Mouse (Mus musculus) neural tube, embryonic 14.5 days (tissue): Measurements from ENCODE around the gene Suv39h2. TPM values are rescaled to one million over a fixed set of nuclear protein-coding genes. Genes with fewer than 3 reads are reported as not detected.

Experiments
- ATAC-seq: fragments of 200-750 bp; cut with Nextera tagmentation; 2 replicates; pipeline ENCODE4 v1.8.0; 2017; ENCODE audit warnings: low read depth, mild to moderate bottlenecking, moderate TSS enrichment, moderate library complexity
- H3K27ac ChIP-seq: fragments of 300-500 bp; sonication (generic); 2 replicates; pipeline ENCODE4 v1.5.1; 2014; ENCODE audit warnings: low read depth, mild to moderate bottlenecking, control low read depth, low read length, moderate library complexity, mixed read lengths
- H3K27me3 ChIP-seq: fragments of 300-500 bp; sonication (generic); 2 replicates; pipeline ENCODE4 v1.6.1; 2014; ENCODE audit warnings: low read length; ENCODE audit not compliant: control insufficient read depth, insufficient read depth
- H3K36me3 ChIP-seq: fragments of 300-500 bp; sonication (generic); 2 replicates; pipeline ENCODE4 v1.6.1; 2014; ENCODE audit warnings: low read length, mixed read lengths; ENCODE audit not compliant: control insufficient read depth, insufficient read depth
- H3K4me1 ChIP-seq: fragments of 300-500 bp; sonication (generic); 2 replicates; pipeline ENCODE4 v1.6.1; 2014; ENCODE audit warnings: low read length; ENCODE audit not compliant: control insufficient read depth, insufficient read depth
- H3K4me2 ChIP-seq: fragments of 300-500 bp; sonication (generic); 2 replicates; pipeline ENCODE4 v1.6.1; 2014; ENCODE audit warnings: mild to moderate bottlenecking, low read depth, low read length, control low read depth
- H3K4me3 ChIP-seq: fragments of 300-500 bp; sonication (generic); 2 replicates; pipeline ENCODE4 v1.5.1; 2014; ENCODE audit warnings: low read depth, low read length, control low read depth, mixed read lengths
- H3K9ac ChIP-seq: fragments of 300-500 bp; sonication (generic); replicated peaks from 2 replicates; pipeline ENCODE4 v1.6.1; 2014; ENCODE audit warnings: low read depth, mild to moderate bottlenecking, control low read depth, low read length, mixed read lengths
- H3K9me3 ChIP-seq: fragments of 300-500 bp; sonication (generic); 2 replicates; pipeline ENCODE4 v1.6.1; 2016; ENCODE audit warnings: low read length; ENCODE audit not compliant: control insufficient read depth
- WGBS: fragments of 180-500 bp; shearing (Covaris S2); extraction: QIAGEN DNeasy Blood & Tissue Kit; methylation state at CpG from one replicate; pipeline ENCODE4 v1.1.7; 2014; 5-methylcytosine and 5-hydroxymethylcytosine counted together
- polyA plus RNA-seq: library from polyadenylated mRNA; unstranded; fragments of >200 nt; fragmentation: Nextera tagmentation; extraction: Ambion mirVana; gene quantifications from 2 replicates; pipeline ENCODE4 v1.2.1, GENCODE M21; 2014

The Suv39h2 gene
- polyA plus RNA-seq, 1 experiment from 2014 or later: 7.8 TPM

DNA sequence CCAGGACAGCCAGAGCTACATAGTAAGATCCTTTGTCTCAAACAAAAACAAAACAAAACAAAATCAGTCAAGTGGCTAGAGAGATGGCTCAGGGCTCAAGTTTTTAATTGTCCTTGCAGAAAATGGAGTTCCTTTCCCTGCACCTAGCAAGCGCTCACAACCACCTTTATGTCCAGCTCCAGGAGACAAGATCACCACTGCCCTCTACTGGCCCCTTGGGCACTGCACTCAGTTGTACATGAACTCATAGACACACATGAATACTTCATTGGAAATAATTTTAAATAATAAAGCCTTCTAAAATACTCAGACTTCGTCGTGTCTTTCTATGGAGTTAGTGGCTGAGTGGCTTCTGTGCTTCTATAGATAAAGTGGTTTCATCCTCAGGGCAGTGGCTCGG is 60.6 kb downstream of the Suv39h2 start:
- no peak for ATAC-seq
- whole genome bisulfite sequencing: 36% methylated on average over 4 of the region's 4 CpGs

DNA sequence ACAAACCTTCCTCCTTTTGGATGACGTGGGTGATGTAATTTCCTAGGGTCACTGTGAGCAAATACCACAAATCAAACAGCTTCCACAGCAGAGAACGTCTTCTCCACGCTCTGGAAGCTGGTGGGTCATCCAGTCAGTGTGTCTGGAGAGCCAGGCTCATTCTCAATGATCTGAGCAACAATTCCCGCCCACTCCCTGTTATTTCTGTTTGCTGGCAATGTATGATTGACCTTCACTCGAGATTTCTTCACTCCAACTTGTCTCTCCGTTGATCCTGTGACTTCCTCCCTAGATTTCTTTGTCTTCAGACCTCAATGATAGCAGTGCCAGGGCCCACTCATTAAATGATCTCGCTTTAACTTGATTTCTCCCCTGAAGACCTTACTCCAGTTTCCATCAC is 67.1 kb downstream of the Suv39h2 start:
- H3K27ac ChIP-seq: no peak overlapping the region
- no peak overlapping the region for H3K9ac ChIP-seq
- no peaks in the 10 kb centered on the region for H3K4me1 ChIP-seq
- H3K27me3 ChIP-seq: no peaks in the 10 kb centered on the region
- ATAC-seq: no peak
- no peak overlapping the region for H3K4me2 ChIP-seq
- WGBS: 79% methylated on average over 7 of the region's 7 CpGs
- no peak overlapping the region for H3K4me3 ChIP-seq
- no peaks in the 10 kb centered on the region for H3K36me3 ChIP-seq
- H3K9me3 ChIP-seq: no peaks in the 10 kb centered on the region

More for the DNA sequence above, 60.6 kb downstream of the Suv39h2 start:
- Histone ChIP-seq H3K27ac (no peak overlapping the region), H3K9ac (no peak overlapping the region), H3K36me3 (no peaks in the 10 kb centered on the region), H3K9me3 (no peaks in the 10 kb centered on the region), H3K4me1 (0 out of 2 replicates have a peak, but pooled peaks cover 3% of the 10 kb centered on the region), H3K4me2 (no peak overlapping the region), H3K4me3 (no peak overlapping the region), H3K27me3 (no peaks in the 10 kb centered on the region)

DNA sequence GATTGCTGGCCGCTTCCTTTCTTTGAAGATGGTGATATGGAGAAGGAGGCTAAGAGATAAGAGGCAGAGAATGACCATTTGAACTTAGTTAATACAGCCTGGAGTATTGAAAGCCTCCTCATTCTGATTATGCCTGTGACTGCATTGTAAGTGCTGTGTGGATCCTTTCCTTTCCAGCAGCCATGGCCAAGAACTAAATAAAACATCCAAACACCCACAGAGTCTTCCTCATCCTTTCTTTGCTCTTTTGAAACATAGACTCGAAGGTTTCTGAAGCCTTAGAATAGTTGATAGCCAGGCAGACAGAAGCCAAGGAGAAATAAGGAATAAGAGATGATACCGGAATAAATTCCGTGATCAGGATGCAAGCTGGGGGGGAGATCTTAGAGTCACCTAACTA is 68.8 kb downstream of the Suv39h2 start:
- no peak overlapping the region for H3K4me3 ChIP-seq
- no peak overlapping the region for H3K27ac ChIP-seq
- H3K36me3 ChIP-seq: no peaks in the 10 kb centered on the region
- H3K27me3 ChIP-seq: no peaks in the 10 kb centered on the region
- no peak overlapping the region for H3K4me2 ChIP-seq
- no peak overlapping the region for H3K9ac ChIP-seq
- no peaks in the 10 kb centered on the region for H3K4me1 ChIP-seq
- 90% methylated on average over 4 of the region's 4 CpGs for WGBS
- no peak for ATAC-seq
- H3K9me3 ChIP-seq: no peaks in the 10 kb centered on the region

Other genes with a start within 250 kb of the Suv39h2 start
- 99.2 and 114 TPM in 2 replicates for gene Nmt2, start 190.8 kb downstream of the Suv39h2 start, polyA plus RNA-seq
- gene Rpp38, start 142.4 kb downstream of the Suv39h2 start, polyA plus RNA-seq: 13.9 and 16.3 TPM in 2 replicates
- 2.3 and 5.4 TPM in 2 replicates for gene Acbd7, start 138.9 kb downstream of the Suv39h2 start, polyA plus RNA-seq
- gene Olah, start 77.8 kb downstream of the Suv39h2 start, polyA plus RNA-seq: not detected in 2 replicates
- gene Meig1, start 52.4 kb downstream of the Suv39h2 start, polyA plus RNA-seq: 2.8 and 4.3 TPM in 2 replicates
- 8.7 and 9.8 TPM in 2 replicates for gene Dclre1c, start 50.9 kb downstream of the Suv39h2 start, polyA plus RNA-seq
- gene Gm45902, start 37.8 kb upstream of the Suv39h2 start, polyA plus RNA-seq: 7.5 and 8.8 TPM in 2 replicates
- gene Hspa14, start 37.8 kb upstream of the Suv39h2 start, polyA plus RNA-seq: 63.8 and 66.5 TPM in 2 replicates
- 0.11 and 0.12 TPM in 2 replicates for gene Cdnf, start 38.0 kb upstream of the Suv39h2 start, polyA plus RNA-seq
- 34.4 and 40.0 TPM in 2 replicates for gene Fam107b, start 95.5 kb upstream of the Suv39h2 start, polyA plus RNA-seq